Mouse (Mus musculus) spleen, adult 18-20 months (tissue): ENCODE data around the gene Med10.

Experiments
- DNase-seq, 2 experiments: peaks; one replicate each; pipeline ENCODE4 v3.0.0; 2022; ENCODE audit warnings: mixed read lengths in 2 of 2

The Med10 gene

DNA sequence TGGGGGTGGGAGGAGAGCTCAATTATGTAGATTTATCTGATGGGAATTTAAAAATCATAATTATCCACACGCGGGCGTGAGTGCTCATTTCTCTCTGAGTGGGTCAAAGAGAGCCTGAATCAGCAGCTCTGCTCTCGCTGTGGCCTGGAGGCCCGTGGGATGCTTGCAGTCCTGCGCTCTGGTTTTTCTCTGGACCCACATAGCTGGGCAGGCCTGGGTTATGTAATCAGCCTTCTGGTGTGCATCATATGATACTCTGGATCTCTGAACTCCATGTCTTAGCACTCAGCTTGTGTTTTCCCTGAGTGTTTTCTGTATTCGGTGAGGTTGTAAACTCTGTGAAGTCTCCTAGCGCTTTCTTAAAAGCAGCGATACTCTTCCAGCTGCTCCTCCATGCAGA, 30.4 kb downstream of the Med10 start:
- no peak for DNase-seq

DNA sequence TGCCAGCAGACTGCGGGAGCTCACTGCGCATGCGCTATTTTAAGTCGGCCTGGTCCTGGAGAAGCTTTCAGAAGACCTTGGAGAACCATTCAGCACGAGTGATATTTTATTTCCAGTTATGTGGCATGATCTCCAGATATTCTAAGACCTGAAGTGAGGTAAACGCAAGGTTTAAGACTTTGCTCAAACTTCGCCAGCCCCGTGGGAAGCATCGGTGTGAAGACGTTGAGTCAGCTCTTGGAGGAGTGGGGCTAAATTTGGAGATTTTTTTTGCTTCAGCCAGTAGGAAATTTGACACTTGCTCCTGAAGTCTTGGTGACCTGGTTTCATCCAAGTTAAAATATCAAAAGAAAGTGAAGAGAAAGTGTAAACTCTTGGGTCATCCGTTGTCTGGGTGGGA, 31.2 kb downstream of the Med10 start:
- DNase-seq = no peak

DNA sequence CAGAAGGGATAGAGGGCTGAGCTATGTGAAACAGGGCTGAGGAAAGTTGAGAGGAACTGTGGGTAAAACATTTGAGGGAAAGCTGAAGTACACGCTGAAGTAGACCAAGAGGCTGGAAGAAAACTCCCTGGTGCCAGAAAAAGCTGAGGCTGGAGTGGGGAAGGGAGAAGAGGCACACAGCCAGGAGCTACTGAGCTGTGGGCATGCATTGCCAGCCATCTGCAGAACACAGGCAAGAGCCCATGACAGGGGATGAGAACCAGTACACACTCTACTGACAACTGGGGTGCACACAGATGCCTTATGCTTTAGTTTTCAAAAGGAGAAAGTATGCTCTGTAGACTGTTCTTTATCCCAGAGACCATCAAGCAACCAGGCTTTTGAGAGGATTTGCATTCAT, 43.4 kb downstream of the Med10 start:
- DNase-seq = no peak

DNA sequence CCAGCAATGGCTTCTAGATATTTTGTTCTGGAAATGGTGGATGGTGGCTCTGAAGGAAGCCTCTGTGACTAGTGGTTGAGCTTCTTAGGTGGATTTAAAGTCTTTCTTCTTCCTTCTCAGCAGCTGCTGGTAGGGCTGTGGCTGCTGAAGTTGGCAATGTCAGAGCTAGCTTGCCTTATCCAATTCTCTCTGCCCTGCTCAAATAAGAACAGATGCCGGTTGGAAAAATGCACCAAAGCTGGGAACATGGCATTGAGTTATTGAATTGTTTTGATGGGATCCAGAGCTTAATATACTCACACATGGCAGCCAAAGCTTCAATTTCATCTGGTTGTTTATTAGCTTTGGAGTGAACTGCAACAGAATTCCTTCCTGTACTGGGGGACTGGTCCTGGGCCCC, 47.4 kb downstream of the Med10 start:
- no peak for DNase-seq

DNA sequence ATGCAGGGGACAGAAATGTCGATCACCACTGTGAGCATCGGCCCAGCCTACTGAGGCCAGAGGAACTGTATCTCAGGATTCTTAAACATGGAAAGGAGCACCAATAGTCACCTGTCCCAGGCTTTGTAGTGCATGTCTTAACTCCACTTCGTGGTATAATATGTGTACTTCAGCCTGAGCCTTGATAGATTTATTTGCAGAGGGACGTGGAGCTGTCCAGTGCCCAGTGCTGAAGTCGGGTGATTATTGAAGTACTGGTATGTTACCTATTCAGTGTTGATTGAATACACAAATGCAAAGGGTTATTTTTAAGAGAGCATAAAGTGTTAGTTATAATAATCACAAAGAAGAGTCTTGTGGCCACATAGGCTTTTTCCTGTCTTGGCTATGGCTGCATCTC, 50.1 kb downstream of the Med10 start:
- no peak for DNase-seq

DNA sequence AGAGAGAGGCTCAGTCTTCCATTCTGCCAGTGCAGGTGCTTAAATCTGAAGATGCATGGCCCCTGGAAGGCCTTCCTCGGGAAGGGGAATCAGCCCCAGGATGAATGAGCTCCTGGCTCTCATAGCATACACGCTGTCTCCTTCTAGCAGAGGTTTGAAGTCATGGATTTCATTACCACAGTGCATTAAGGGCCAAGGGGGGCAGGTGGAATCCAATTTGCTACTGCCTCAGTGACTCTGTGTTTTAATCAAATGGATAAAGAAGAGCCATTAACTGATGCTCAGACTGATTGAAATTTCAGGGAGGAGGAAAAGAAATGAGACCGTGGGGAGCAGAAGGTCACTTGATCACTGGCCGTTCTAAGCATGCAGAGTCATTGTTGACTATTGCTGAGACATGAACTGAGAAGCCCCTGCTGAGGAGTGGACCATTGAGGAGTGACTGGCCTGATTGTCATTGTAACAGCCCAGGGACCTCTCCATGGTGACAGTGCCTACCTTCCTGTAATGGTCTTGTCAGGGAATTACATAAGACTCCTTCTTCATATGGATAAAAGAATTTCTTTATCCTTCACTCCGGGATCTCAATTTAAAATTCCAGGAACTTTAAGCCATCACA, 51.3 kb downstream of the Med10 start:
- DNase-seq = no peak

DNA sequence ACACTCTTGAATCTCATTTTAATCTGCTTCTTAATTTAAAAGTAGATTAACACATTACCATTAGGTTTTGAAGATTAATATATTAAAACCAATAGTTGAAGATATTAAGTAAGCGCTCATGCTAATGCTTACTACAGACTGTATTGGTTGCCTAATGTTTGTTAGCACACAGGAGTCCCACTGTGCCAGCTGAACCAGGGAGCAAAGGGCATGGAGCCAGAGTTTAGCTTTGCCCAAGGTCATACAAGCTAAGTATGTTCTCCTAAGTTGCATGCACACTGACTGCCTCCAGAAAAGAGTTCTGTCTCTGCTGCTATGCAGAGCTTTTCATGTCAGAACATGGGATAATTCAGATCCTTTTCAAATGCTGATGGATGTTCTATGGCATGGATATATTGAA, 53.7 kb downstream of the Med10 start:
- no peak for DNase-seq

DNA sequence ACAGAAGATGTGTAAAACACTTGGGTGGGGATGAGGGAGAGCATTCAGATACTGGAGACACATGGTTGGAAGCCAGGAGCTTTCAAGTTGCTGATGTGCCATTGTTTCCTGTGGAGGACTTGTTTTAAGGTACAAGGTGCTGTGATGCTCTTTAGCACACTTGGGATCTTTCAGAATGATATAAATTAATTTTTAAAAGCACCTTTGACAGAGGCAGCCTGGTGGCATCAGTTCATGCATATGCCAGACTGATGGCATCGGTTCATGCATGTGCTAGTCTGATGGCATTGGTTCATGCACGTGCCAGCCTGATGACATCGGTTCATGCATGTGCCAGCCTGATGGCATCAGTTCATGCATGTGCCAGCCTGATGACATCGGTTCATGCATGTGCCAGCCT, 60.1 kb downstream of the Med10 start:
- DNase-seq = no peak

DNA sequence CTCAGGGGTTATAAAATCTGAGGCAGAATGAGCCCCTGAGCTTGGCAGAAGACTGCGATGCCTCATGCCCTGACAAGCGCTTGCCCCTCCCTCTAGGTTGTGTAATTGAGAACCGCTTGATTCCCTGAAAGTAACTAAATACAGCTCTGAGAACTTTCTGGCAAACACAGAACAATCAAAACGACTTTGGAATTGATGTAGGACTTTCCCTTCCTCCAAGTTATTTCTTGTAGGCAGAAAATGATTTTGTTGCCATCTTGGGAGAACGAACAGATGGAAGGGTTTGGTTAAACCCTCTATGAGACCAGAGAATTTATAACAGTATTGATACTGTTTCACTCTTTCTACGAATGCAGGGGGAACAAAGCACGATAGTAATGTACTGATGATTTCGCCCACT, 62.7 kb downstream of the Med10 start:
- DNase-seq = no peak
